8 mouse cellular contexts compared by ENCODE assay signal in the genomic region with DNA sequence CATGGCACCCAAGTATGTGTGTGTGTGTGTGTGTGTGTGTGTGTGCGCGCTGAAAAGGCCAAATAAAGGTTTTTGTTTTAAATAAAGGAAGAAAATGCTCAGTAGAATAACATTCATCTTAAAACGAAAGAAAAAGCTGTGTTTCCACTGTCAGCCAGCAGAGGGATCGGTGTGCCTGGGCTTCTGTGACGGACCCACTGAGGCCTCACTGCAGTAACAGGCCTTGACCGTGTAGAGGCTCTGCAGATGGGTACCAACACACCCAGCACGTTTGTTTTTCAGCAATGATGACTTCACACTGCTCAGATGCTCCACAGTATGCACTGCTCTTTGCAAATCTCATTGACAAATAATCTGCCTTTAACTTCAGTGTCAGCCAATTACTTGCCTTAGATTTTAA. TPM values are rescaled to one million over a fixed set of nuclear protein-coding genes. Genes with fewer than 3 reads are reported as not detected.
DNase-seq lines count a peak whose midpoint lies in the region; ATAC-seq and TF ChIP-seq lines count a peak whose summit lies in the region.

No protein-coding gene starts in this region.

- TF ChIP-seq CTCF in liver, adult 2 months (IDR thresholded peaks at IDR 0.05; ENCODE audit: low read depth, low read length) = peak; percentile 91
- TF ChIP-seq CTCF in stomach, postnatal 0 days (IDR thresholded peaks at IDR 0.05; ENCODE audit: low read depth) = peak; percentile 86

- no peaks in the 10 kb centered on the region for H3K4me1 ChIP-seq in kidney, embryonic 16.5 days (ENCODE audit: insufficient read depth, low read length)
- no peaks in the 10 kb centered on the region; the same call in 1 of the 2 replicates for H3K4me1 ChIP-seq in liver, adult 2 months (ENCODE audit: control insufficient read depth, insufficient read depth, low read length)
- no peaks in the 10 kb centered on the region for H3K4me1 ChIP-seq in stomach, postnatal 0 days (replicated peaks; ENCODE audit: control insufficient read depth, insufficient read depth)

- H3K27ac ChIP-seq in kidney, embryonic 16.5 days (ENCODE audit: low read length) = no peak overlapping the region
- H3K27ac ChIP-seq in liver, adult 2 months (replicated peaks; ENCODE audit: insufficient read depth, low read depth, low read length) = no peak overlapping the region
- H3K27ac ChIP-seq in stomach, postnatal 0 days (replicated peaks) = no peak overlapping the region

- WGBS in kidney, embryonic 16.5 days = 23% methylated on average over 7 of the region's 7 CpGs
- 20% methylated on average over 7 of the region's 7 CpGs for WGBS in liver, adult 2 months
- WGBS in stomach, postnatal 0 days = 20% methylated on average over 7 of the region's 7 CpGs

- TF ChIP-seq EP300 in stomach, postnatal 0 days (optimal IDR thresholded peaks at IDR 0.05) = no peak

- no peak overlapping the region for H3K9ac ChIP-seq in kidney, embryonic 16.5 days (replicated peaks; ENCODE audit: low read length)
- no peak overlapping the region for H3K9ac ChIP-seq in liver, adult 2 months (ENCODE audit: low read depth, low read length)
- H3K9ac ChIP-seq in stomach, postnatal 0 days (ENCODE audit: low read length) = no peak overlapping the region

- H3K36me3 ChIP-seq in kidney, embryonic 16.5 days (ENCODE audit: insufficient read depth, low read length) = peaks cover 4% of the 10 kb centered on the region; the same call in 1 of the 2 replicates
- H3K36me3 ChIP-seq in liver, adult 2 months (ENCODE audit: control insufficient read depth, insufficient read depth, low read length) = no peaks in the 10 kb centered on the region
- H3K36me3 ChIP-seq in stomach, postnatal 0 days (ENCODE audit: control insufficient read depth, insufficient read depth, low read length) = no peaks in the 10 kb centered on the region; the same call in 1 of the 2 replicates

- H3K4me2 ChIP-seq in kidney, embryonic 16.5 days (replicated peaks; ENCODE audit: low read depth, low read length) = no peak overlapping the region
- H3K4me2 ChIP-seq in stomach, postnatal 0 days (replicated peaks; ENCODE audit: low read depth) = no peak overlapping the region

- no peaks in the 10 kb centered on the region for H3K79me2 ChIP-seq in liver, adult 2 months (ENCODE audit: control insufficient read depth, insufficient read depth, low read length)

- H3K4me3 ChIP-seq in kidney, embryonic 16.5 days (ENCODE audit: low read length) = no peak overlapping the region
- no peak overlapping the region for H3K4me3 ChIP-seq in liver, adult 2 months (ENCODE audit: insufficient read depth, low read depth, low read length)
- no peak overlapping the region for H3K4me3 ChIP-seq in stomach, postnatal 0 days (ENCODE audit: low read depth, low read length)

- no peaks in the 10 kb centered on the region for H3K27me3 ChIP-seq in kidney, embryonic 16.5 days (ENCODE audit: insufficient read depth, low read length)
- H3K27me3 ChIP-seq in liver, adult 2 months (ENCODE audit: control insufficient read depth, insufficient read depth, low read length) = no peaks in the 10 kb centered on the region
- no peaks in the 10 kb centered on the region for H3K27me3 ChIP-seq in stomach, postnatal 0 days (ENCODE audit: control insufficient read depth, insufficient read depth, low read length)

- peak; percentile 44 for DNase-seq in urinary bladder, postnatal 25 days (ENCODE audit: low spot score)
- DNase-seq in urinary bladder, adult 2 months (ENCODE audit: low spot score) = no peak
- DNase-seq in embryo, embryonic 10.5 days (ENCODE audit: low spot score) = peak; percentile 83
- DNase-seq in heart, adult 8-10 months (ENCODE audit: low spot score) = peak; percentile 45
- DNase-seq in liver, adult 2 months (ENCODE audit: extremely low read depth, low read depth, low spot score) = peak; percentile 37
- peak; percentile 83 for DNase-seq in naive thymus-derived CD4-positive, alpha-beta T cell, adult 2 months (ENCODE audit: low read depth)
- DNase-seq in stomach, postnatal 0 days (ENCODE audit: low spot score) = peak; percentile 74

- peak; percentile 85; the same call in 1 of the 2 replicates for ATAC-seq in kidney, embryonic 16.5 days (ENCODE audit: low FRiP score, low TSS enrichment)
- peak; percentile 90 for ATAC-seq in stomach, postnatal 0 days (ENCODE audit: low FRiP score, low TSS enrichment)

- H3K9me3 ChIP-seq in kidney, embryonic 16.5 days (ENCODE audit: low read length) = no peaks in the 10 kb centered on the region
- H3K9me3 ChIP-seq in stomach, postnatal 0 days (ENCODE audit: control insufficient read depth, low read length) = no peaks in the 10 kb centered on the region

- TF ChIP-seq POLR2A in liver, adult 2 months (IDR thresholded peaks at IDR 0.05; ENCODE audit: extremely low read depth, insufficient read depth, low read length) = no peak

RNA-seq across cellular contexts. Expression of gene Efhc1, which starts 18.0 kb away (rescaled TPM):
- 3.2 and 4.4 TPM in 2 replicates for polyA plus RNA-seq in urinary bladder, adult 2 months (2012; rRNA removed)
- total RNA-seq in heart, adult 8-10 months (2022) = under 1 TPM; 0.27 to 0.87 (median 0.50) TPM
- 2.5 and 2.6 TPM in 2 replicates for polyA plus RNA-seq in kidney, embryonic 16.5 days (2015; fragmentation: Nextera tagmentation; extraction: Ambion mirVana)
- 0.09 and 0.20 TPM in 2 replicates for total RNA-seq in liver, adult 2 months (2014; rRNA removed)
- 0.07 and 0.40 TPM in 2 replicates for polyA plus RNA-seq in liver, adult 2 months (2012; rRNA removed)
- 1.5 and 1.7 TPM in 2 replicates for polyA plus RNA-seq in stomach, postnatal 0 days (2015; fragmentation: Nextera tagmentation; extraction: Ambion mirVana)

RNA-seq across cellular contexts. Expression of gene Paqr8, which starts 43.1 kb away (rescaled TPM):
- polyA plus RNA-seq in urinary bladder, adult 2 months (2012; rRNA removed) = 9.5 and 10.4 TPM in 2 replicates
- 1 to 10 TPM; 1.2 to 1.8 (median 1.5) TPM for total RNA-seq in heart, adult 8-10 months (2022)
- polyA plus RNA-seq in kidney, embryonic 16.5 days (2015; fragmentation: Nextera tagmentation; extraction: Ambion mirVana) = 4.7 and 5.2 TPM in 2 replicates
- total RNA-seq in liver, adult 2 months (2014; rRNA removed) = 0.28 and 0.47 TPM in 2 replicates
- 1.0 and 1.1 TPM in 2 replicates for polyA plus RNA-seq in liver, adult 2 months (2012; rRNA removed)
- polyA plus RNA-seq in stomach, postnatal 0 days (2015; fragmentation: Nextera tagmentation; extraction: Ambion mirVana) = 10.5 and 12.1 TPM in 2 replicates
